Mouse (Mus musculus): ENCODE results near the gene Ubl7. TPM values are rescaled to one million over a fixed set of nuclear protein-coding genes. Genes with fewer than 3 reads are reported as not detected.

The Ubl7 gene
- total RNA-seq, 2 experiments from 2014 or later = 13.8 to 33.1 TPM

Other genes with a start within 250 kb of the Ubl7 start
- not detected in 2 replicates for gene Cyp1a2, start 227.3 kb upstream of the Ubl7 start, total RNA-seq (2015; ENCODE audit: low replicate concordance)
- gene Cyp1a2, start 227.3 kb upstream of the Ubl7 start, total RNA-seq (2017; ENCODE audit: low replicate concordance) = not detected in 2 replicates
- not detected in 2 replicates for gene Cyp1a1, start 223.1 kb upstream of the Ubl7 start, total RNA-seq (2015; ENCODE audit: low replicate concordance)
- not detected in 2 replicates for gene Cyp1a1, start 223.1 kb upstream of the Ubl7 start, total RNA-seq (2017; ENCODE audit: low replicate concordance)
- 5.8 and 7.5 TPM in 2 replicates for gene Edc3, start 202.4 kb upstream of the Ubl7 start, total RNA-seq (2015; ENCODE audit: low replicate concordance)
- gene Edc3, start 202.4 kb upstream of the Ubl7 start, total RNA-seq (2017; ENCODE audit: low replicate concordance) = 2.8 and 8.6 TPM in 2 replicates
- 237 and 278 TPM in 2 replicates for gene Clk3, start 145.1 kb upstream of the Ubl7 start, total RNA-seq (2015; ENCODE audit: low replicate concordance)
- gene Clk3, start 145.1 kb upstream of the Ubl7 start, total RNA-seq (2017; ENCODE audit: low replicate concordance) = 247 and 348 TPM in 2 replicates
- 7.1 and 8.3 TPM in 2 replicates for gene Arid3b, start 74.2 kb upstream of the Ubl7 start, total RNA-seq (2015; ENCODE audit: low replicate concordance)
- 0.83 and 1.8 TPM in 2 replicates for gene Arid3b, start 74.2 kb upstream of the Ubl7 start, total RNA-seq (2017; ENCODE audit: low replicate concordance)
- gene Sema7a, start 29.1 kb downstream of the Ubl7 start, total RNA-seq (2015; ENCODE audit: low replicate concordance) = 0.42 TPM in 1 of 2 replicates, not detected in the other
- gene Sema7a, start 29.1 kb downstream of the Ubl7 start, total RNA-seq (2017; ENCODE audit: low replicate concordance) = 0.64 TPM in 1 of 2 replicates, not detected in the other
- gene Cyp11a1, start 95.4 kb downstream of the Ubl7 start, total RNA-seq (2015; ENCODE audit: low replicate concordance) = 5.0 TPM in 1 of 2 replicates, not detected in the other
- gene Cyp11a1, start 95.4 kb downstream of the Ubl7 start, total RNA-seq (2017; ENCODE audit: low replicate concordance) = 1.3 TPM in 1 of 2 replicates, not detected in the other
- gene Stra6, start 152.8 kb downstream of the Ubl7 start, total RNA-seq (2015; ENCODE audit: low replicate concordance) = not detected in 2 replicates
- not detected in 2 replicates for gene Stra6, start 152.8 kb downstream of the Ubl7 start, total RNA-seq (2017; ENCODE audit: low replicate concordance)
- not detected in 2 replicates for gene Ccdc33, start 207.8 kb downstream of the Ubl7 start, total RNA-seq (2015; ENCODE audit: low replicate concordance)
- not detected in 2 replicates for gene Ccdc33, start 207.8 kb downstream of the Ubl7 start, total RNA-seq (2017; ENCODE audit: low replicate concordance)